In the genomic region with DNA sequence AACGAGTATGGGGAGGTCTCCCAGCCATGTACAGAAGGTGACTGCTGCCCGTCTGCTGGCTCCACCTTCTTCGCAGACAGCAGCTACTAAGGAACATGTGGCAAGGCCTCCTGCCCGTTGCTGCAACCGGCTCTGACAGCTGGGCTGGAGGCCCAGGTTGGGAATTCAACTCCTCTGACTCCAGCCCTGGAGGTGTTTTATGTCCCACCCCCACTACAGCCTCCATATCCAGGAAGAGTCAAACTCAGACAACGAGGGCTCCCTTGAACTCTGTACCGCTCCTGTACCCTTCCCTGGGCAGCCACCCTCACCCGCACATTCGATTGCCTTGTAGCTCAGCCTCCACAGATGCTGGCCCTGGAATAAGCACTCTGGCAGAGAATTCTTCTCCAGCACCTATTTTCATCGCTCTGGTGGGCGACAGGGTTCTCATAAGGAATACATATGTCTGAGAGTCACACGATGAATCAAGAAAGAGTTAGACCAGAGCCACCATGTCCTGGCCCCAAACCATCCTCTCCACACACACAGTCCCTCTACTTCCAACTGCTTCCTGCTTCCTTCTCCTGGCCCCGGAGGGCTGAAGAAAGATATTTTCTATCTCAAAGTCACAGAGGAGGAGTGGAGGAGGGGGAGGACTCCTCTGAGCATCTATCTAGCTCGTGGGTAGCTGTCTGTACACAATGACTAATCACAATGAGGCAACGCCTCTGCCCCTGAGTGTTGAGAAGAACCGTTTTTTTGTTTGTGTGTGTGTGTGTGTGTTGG, we compare ENCODE assay signal across 9 mouse cellular contexts. TPM values are rescaled to one million over a fixed set of nuclear protein-coding genes. Genes with fewer than 3 reads are reported as not detected.
A peak's percentile ranks its signal among the peaks of the same experiment; 100 is the strongest.
DNase-seq lines count a peak whose midpoint lies in the region; ATAC-seq and TF ChIP-seq lines count a peak whose summit lies in the region.
"Had no signal": no experiment of that assay in that cellular context is flagged by ENCODE, and none has a peak within 500 bp of the region (broad histone marks: within the 10 kb centered on the region; RNA-seq: fewer than 3 reads in every experiment).

No protein-coding gene starts in this region.

- WGBS in embryonic facial prominence, embryonic 14.5 days = 59% methylated on average over 16 of the region's 16 CpGs
- WGBS in liver, embryonic 16.5 days (ENCODE audit: insufficient replicate concordance) = 40% methylated on average over 16 of the region's 16 CpGs
- 55% methylated on average over 16 of the region's 16 CpGs for WGBS in lung, postnatal 0 days

- H3K27ac ChIP-seq in embryonic facial prominence, embryonic 14.5 days (replicated peaks; ENCODE audit: low read depth, low read length) = no peak overlapping the region
- peak overlapping the region; percentile 75 for H3K27ac ChIP-seq in liver, embryonic 16.5 days (ENCODE audit: low read length)
- no peak overlapping the region for H3K27ac ChIP-seq in lung, postnatal 0 days (ENCODE audit: low read length)
- H3K27ac ChIP-seq: midbrain, embryonic 12.5 days had no signal

- H3K9ac ChIP-seq in embryonic facial prominence, embryonic 14.5 days (ENCODE audit: low read depth, low read length) = no peak overlapping the region
- no peak overlapping the region for H3K9ac ChIP-seq in liver, embryonic 16.5 days (ENCODE audit: low read depth, low read length)
- H3K9ac ChIP-seq in lung, postnatal 0 days (replicated peaks; ENCODE audit: low read depth) = no peak overlapping the region
- H3K9ac ChIP-seq: midbrain, embryonic 12.5 days had no signal

- TF ChIP-seq EP300 in lung, postnatal 0 days (IDR thresholded peaks at IDR 0.05) = no peak

- no peak overlapping the region for H3K4me2 ChIP-seq in embryonic facial prominence, embryonic 14.5 days (ENCODE audit: low read depth, low read length)
- H3K4me2 ChIP-seq in liver, embryonic 16.5 days (ENCODE audit: low read depth, low read length) = peak overlapping the region; percentile 40
- no peak overlapping the region for H3K4me2 ChIP-seq in lung, postnatal 0 days (replicated peaks; ENCODE audit: low read depth, low read length)
- H3K4me2 ChIP-seq: midbrain, embryonic 12.5 days had no signal

- no peaks in the 10 kb centered on the region for H3K4me1 ChIP-seq in embryonic facial prominence, embryonic 14.5 days (ENCODE audit: control insufficient read depth, insufficient read depth, low read length)
- H3K4me1 ChIP-seq in liver, embryonic 16.5 days (ENCODE audit: control insufficient read depth, low read depth, low read length) = peaks cover 28% of the 10 kb centered on the region
- H3K4me1 ChIP-seq in lung, postnatal 0 days (ENCODE audit: insufficient read depth, low read depth, low read length) = no peaks in the 10 kb centered on the region

- DNase-seq in adrenal gland, postnatal 10 days = peak; percentile 18
- no peak for DNase-seq in adrenal gland, postnatal 25 days
- peak; percentile 45 for DNase-seq in layer of hippocampus, adult 9-11 months
- DNase-seq in layer of hippocampus, postnatal 25 days (ENCODE audit: extremely low spot score in 1 of 2, low spot score in 1 of 2) = no peak
- peak; percentile 10 for DNase-seq in embryonic facial prominence, embryonic 14.5 days (ENCODE audit: low spot score)
- no peak for DNase-seq in ovary, postnatal 10 days (ENCODE audit: low spot score)
- DNase-seq in lung, postnatal 0 days (ENCODE audit: low spot score) = no peak

- no peaks in the 10 kb centered on the region for H3K36me3 ChIP-seq in embryonic facial prominence, embryonic 14.5 days (ENCODE audit: control insufficient read depth, insufficient read depth, low read length)
- no peaks in the 10 kb centered on the region for H3K36me3 ChIP-seq in liver, embryonic 16.5 days (ENCODE audit: control insufficient read depth, insufficient read depth)
- H3K36me3 ChIP-seq in lung, postnatal 0 days (ENCODE audit: insufficient read depth, low read length) = no peaks in the 10 kb centered on the region
- H3K36me3 ChIP-seq: midbrain, embryonic 12.5 days had no signal

- no peaks in the 10 kb centered on the region for H3K27me3 ChIP-seq in embryonic facial prominence, embryonic 14.5 days (replicated peaks; ENCODE audit: control insufficient read depth, insufficient read depth, low read length)
- no peaks in the 10 kb centered on the region for H3K27me3 ChIP-seq in liver, embryonic 16.5 days (ENCODE audit: control insufficient read depth, insufficient read depth, low read depth, low read length)
- H3K27me3 ChIP-seq in lung, postnatal 0 days (replicated peaks; ENCODE audit: insufficient read depth, low read length) = no peaks in the 10 kb centered on the region
- H3K27me3 ChIP-seq: midbrain, embryonic 12.5 days had no signal

- H3K4me3 ChIP-seq in embryonic facial prominence, embryonic 14.5 days (ENCODE audit: low read depth, low read length) = no peak overlapping the region
- no peak overlapping the region for H3K4me3 ChIP-seq in liver, embryonic 16.5 days (ENCODE audit: low read depth, low read length)
- H3K4me3 ChIP-seq in lung, postnatal 0 days (ENCODE audit: low read depth, low read length) = no peak overlapping the region
- H3K4me3 ChIP-seq: midbrain, embryonic 12.5 days had no signal

- ATAC-seq in embryonic facial prominence, embryonic 14.5 days (ENCODE audit: low read depth) = no peak
- peak; percentile 77 for ATAC-seq in liver, embryonic 16.5 days (ENCODE audit: low read depth)
- no peak for ATAC-seq in lung, postnatal 0 days

- TF ChIP-seq CTCF in lung, postnatal 0 days (IDR thresholded peaks at IDR 0.05) = no peak

- H3K9me3 ChIP-seq in embryonic facial prominence, embryonic 14.5 days (ENCODE audit: control insufficient read depth, low read length) = no peaks in the 10 kb centered on the region
- no peaks in the 10 kb centered on the region for H3K9me3 ChIP-seq in liver, embryonic 16.5 days (replicated peaks; ENCODE audit: control insufficient read depth, low read length)
- H3K9me3 ChIP-seq in lung, postnatal 0 days (ENCODE audit: low read length) = no peaks in the 10 kb centered on the region
- H3K9me3 ChIP-seq: midbrain, embryonic 12.5 days had no signal

RNA-seq across cellular contexts. Expression of a gene that starts 12.2 kb away (rescaled TPM):
- not detected for total RNA-seq in adrenal gland, postnatal 10 days (2021)
- total RNA-seq in adrenal gland, postnatal 25 days (2021) = not detected in 2 replicates
- total RNA-seq in layer of hippocampus, postnatal 25 days (2021) = under 1 TPM in 1 of 2 experiments, not detected in 1; 0.84 TPM
- polyA plus RNA-seq in embryonic facial prominence, embryonic 14.5 days (2014; fragmentation: Nextera tagmentation; extraction: Ambion mirVana) = not detected in 2 replicates
- polyA plus RNA-seq in liver, embryonic 16.5 days (2015; fragmentation: Nextera tagmentation; extraction: Ambion mirVana) = not detected in 2 replicates
- polyA plus RNA-seq in lung, postnatal 0 days (2015; fragmentation: Nextera tagmentation; extraction: Ambion mirVana) = 261 and 341 TPM in 2 replicates
- polyA plus RNA-seq: midbrain, embryonic 12.5 days had no signal

RNA-seq across cellular contexts. Expression of a gene that starts 42.1 kb away (rescaled TPM):
- total RNA-seq in adrenal gland, postnatal 10 days (2021) = 10 to 100 TPM; 18.7 to 18.9 TPM
- 15.3 and 20.1 TPM in 2 replicates for total RNA-seq in adrenal gland, postnatal 25 days (2021)
- total RNA-seq in layer of hippocampus, postnatal 25 days (2021) = 1 to 10 TPM; 1.9 to 2.5 TPM
- polyA plus RNA-seq in embryonic facial prominence, embryonic 14.5 days (2014; fragmentation: Nextera tagmentation; extraction: Ambion mirVana) = 7.2 and 7.5 TPM in 2 replicates
- 3.2 and 3.9 TPM in 2 replicates for polyA plus RNA-seq in liver, embryonic 16.5 days (2015; fragmentation: Nextera tagmentation; extraction: Ambion mirVana)
- 9.7 and 9.8 TPM in 2 replicates for polyA plus RNA-seq in lung, postnatal 0 days (2015; fragmentation: Nextera tagmentation; extraction: Ambion mirVana)

Comparison
In these comparisons a context has a peak if more than half of its experiments do, and no peak if none do; other contexts are left out.
1. DNase-seq: peak in adrenal gland, postnatal 10 days (single experiment), layer of hippocampus, adult 9-11 months (single experiment) and embryonic facial prominence, embryonic 14.5 days (single experiment); none in adrenal gland, postnatal 25 days (single experiment), layer of hippocampus, postnatal 25 days (0 of 2), ovary, postnatal 10 days (single experiment) and lung, postnatal 0 days (single experiment).